18 mouse cellular contexts compared by ENCODE assay signal in genomic region chr19:24417659-24418004, GRCm38 (mm10). TPM values are rescaled to one million over a fixed set of nuclear protein-coding genes. Genes with fewer than 3 reads are reported as not detected.
DNase-seq lines count a peak whose midpoint lies in the region; ATAC-seq and TF ChIP-seq lines count a peak whose summit lies in the region.
"Had no signal": no experiment of that assay in that cellular context is flagged by ENCODE, and none has a peak within 500 bp of the region (broad histone marks: within the 10 kb centered on the region; RNA-seq: fewer than 3 reads in every experiment).

No protein-coding gene starts in this region.

- intact Hi-C loops in left cerebral cortex, postnatal 4 days (cut with DNase I): no loop called here

- peaks cover 38% of the 10 kb centered on the region for H3K36me3 ChIP-seq in megakaryocyte, embryonic 14.5 days (replicated peaks; ENCODE audit: low read length)
- H3K36me3 ChIP-seq: embryonic facial prominence, embryonic 15.5 days; forebrain, embryonic 10.5 days; intestine, embryonic 15.5 days; lung, embryonic 15.5 days had no signal

- no peak for DNase-seq in frontal cortex, postnatal 10 days (ENCODE audit: low spot score in 2 of 2)
- peak; percentile 26 for DNase-seq in left cerebral cortex, adult 11 months (ENCODE audit: low spot score)
- DNase-seq in left cerebral cortex, postnatal 4 days: no peak
- no peak for DNase-seq in layer of hippocampus, postnatal 25 days (ENCODE audit: extremely low spot score in 1 of 2, low spot score in 1 of 2)
- DNase-seq: adrenal gland, adult 2 months; cerebellum, adult 2 months; embryo, embryonic 11 days; heart, postnatal 10 days had no signal

- TF ChIP-seq CTCF in cortical plate, adult 2 months (IDR thresholded peaks at IDR 0.05; ENCODE audit: extremely low read depth, insufficient read depth, low read length): no peak

- H3K27ac ChIP-seq in cortical plate, adult 2 months (ENCODE audit: insufficient read depth, low read length): peak overlapping the region; percentile 49; the same call in 1 of the 2 replicates
- H3K27ac ChIP-seq: embryonic facial prominence, embryonic 15.5 days; forebrain, embryonic 10.5 days; hindbrain, embryonic 14.5 days; intestine, embryonic 15.5 days; lung, embryonic 15.5 days had no signal

- no peak overlapping the region for H3K4me3 ChIP-seq in cortical plate, adult 2 months (ENCODE audit: insufficient read depth, low read length)
- H3K4me3 ChIP-seq in megakaryocyte, embryonic 14.5 days (replicated peaks): peak overlapping the region; percentile 47
- H3K4me3 ChIP-seq: embryonic facial prominence, embryonic 15.5 days; forebrain, embryonic 10.5 days; intestine, embryonic 15.5 days; lung, embryonic 15.5 days had no signal

- TF ChIP-seq POLR2A in cortical plate, adult 2 months (IDR thresholded peaks at IDR 0.05; ENCODE audit: extremely low read depth, insufficient read depth, low read length): no peak

- ATAC-seq in frontal cortex, adult (ENCODE audit: low TSS enrichment): peak; percentile 76
- ATAC-seq in monocyte, adult 5-6 weeks (replicated peaks; ENCODE audit: insufficient number of reproducible peaks, low FRiP score, low TSS enrichment, poor library complexity, severe bottlenecking): no peak
- ATAC-seq: intestine, embryonic 15.5 days; midbrain, embryonic 16.5 days had no signal

- peaks cover 8% of the 10 kb centered on the region for H3K4me1 ChIP-seq in cortical plate, adult 2 months (ENCODE audit: control insufficient read depth, insufficient read depth, low read length)
- peaks cover 46% of the 10 kb centered on the region for H3K4me1 ChIP-seq in megakaryocyte, embryonic 14.5 days
- H3K4me1 ChIP-seq: embryonic facial prominence, embryonic 15.5 days; lung, embryonic 15.5 days had no signal

- no peaks in the 10 kb centered on the region for H3K27me3 ChIP-seq in megakaryocyte, embryonic 14.5 days (replicated peaks)
- H3K27me3 ChIP-seq: embryonic facial prominence, embryonic 15.5 days; intestine, embryonic 15.5 days; lung, embryonic 15.5 days had no signal

- H3K9me3 ChIP-seq in megakaryocyte, embryonic 14.5 days: peaks cover 4% of the 10 kb centered on the region; the same call in 1 of the 2 replicates
- H3K9me3 ChIP-seq: embryonic facial prominence, embryonic 15.5 days; forebrain, embryonic 10.5 days; intestine, embryonic 15.5 days; lung, embryonic 15.5 days had no signal

RNA-seq across cellular contexts. Expression of gene Fam122a, which starts 59.5 kb away (rescaled TPM):
- total RNA-seq in left cerebral cortex, postnatal 4 days (2021): 10 to 100 TPM; 26.3 to 33.6 TPM
- 21.6 and 23.4 TPM in 2 replicates for polyA plus RNA-seq in cortical plate, adult 2 months (2012; rRNA removed)
- 16.1 and 22.2 TPM in 2 replicates for polyA plus RNA-seq in megakaryocyte, embryonic 14.5 days (2012; ENCODE audit: insufficient read depth, low replicate concordance)
- 4.5 to 9.5 TPM (median 9.4 TPM) in 3 replicates for total RNA-seq in monocyte, adult 5-6 weeks (2017)
- 10 to 100 TPM; 31.4 to 39.5 TPM for total RNA-seq in layer of hippocampus, postnatal 25 days (2021)
